Mouse (Mus musculus): ENCODE data around the gene Rnf5.

GRCm38 (mm10) chr17:34643944-34644343 is 40.5 kb upstream of the Rnf5 start:
- no peak for TF ChIP-seq GATA1 (IDR thresholded peaks at IDR 0.05; ENCODE audit: borderline replicate concordance, low read length)
- TF ChIP-seq FLI1 (IDR thresholded peaks at IDR 0.05; ENCODE audit: low read length): no peak

Data from megakaryocyte, embryonic 14.5 days (primary cell).